Mouse (Mus musculus) midbrain, postnatal 0 days (tissue): ENCODE measurements around the gene Golga2. TPM values are rescaled to one million over a fixed set of nuclear protein-coding genes. Genes with fewer than 3 reads are reported as not detected.

Experiments used
- ATAC-seq: fragments of 200-750 bp; cut with Nextera tagmentation; 2 replicates; pipeline ENCODE4 v1.8.0; 2017; ENCODE audit warnings: moderate number of reproducible peaks, mild to moderate bottlenecking, moderate TSS enrichment, moderate library complexity; ENCODE audit not compliant: low FRiP score
- DNase-seq: peaks from one replicate; pipeline ENCODE4 v3.0.0-alpha.2; 2015; ENCODE audit warnings: low spot score
- H3K27ac ChIP-seq: fragments of 300-500 bp; sonication (generic); 2 replicates; pipeline ENCODE4 v1.5.1; 2014; ENCODE audit warnings: low read depth, mild to moderate bottlenecking, low read length, mixed read lengths
- H3K27me3 ChIP-seq: fragments of 300-500 bp; sonication (generic); 2 replicates; pipeline ENCODE4 v1.6.1; 2014; ENCODE audit warnings: low read length, control low read depth, mixed read lengths; ENCODE audit not compliant: insufficient read depth
- H3K36me3 ChIP-seq: fragments of 300-500 bp; sonication (generic); 2 replicates; pipeline ENCODE4 v1.6.1; 2014; ENCODE audit warnings: low read length, control low read depth, mixed read lengths; ENCODE audit not compliant: insufficient read depth
- H3K4me1 ChIP-seq: fragments of 300-500 bp; sonication (generic); 2 replicates; pipeline ENCODE4 v1.6.1; 2014; ENCODE audit warnings: mild to moderate bottlenecking, control low read depth, antibody characterized with exemption, low read length, mixed read lengths; ENCODE audit not compliant: insufficient read depth
- H3K4me2 ChIP-seq: fragments of 300-500 bp; sonication (generic); 2 replicates; pipeline ENCODE4 v1.6.1; 2014; ENCODE audit warnings: low read depth, mild to moderate bottlenecking, low read length, mixed read lengths; ENCODE audit not compliant: poor library complexity, severe bottlenecking
- H3K4me3 ChIP-seq: fragments of 300-500 bp; sonication (generic); 2 replicates; pipeline ENCODE4 v1.5.1; 2014; ENCODE audit warnings: low read depth, mild to moderate bottlenecking, low read length, moderate library complexity
- H3K9ac ChIP-seq: fragments of 300-500 bp; sonication (generic); replicated peaks from 2 replicates; pipeline ENCODE4 v1.6.1; 2014; ENCODE audit warnings: mild to moderate bottlenecking, low read length, moderate library complexity, mixed read lengths; ENCODE audit not compliant: poor library complexity, severe bottlenecking
- H3K9me3 ChIP-seq: fragments of 300-500 bp; sonication (generic); 2 replicates; pipeline ENCODE4 v1.6.1; 2016; ENCODE audit warnings: low read length, control low read depth
- CTCF ChIP-seq: IDR thresholded peaks from 2 replicates; pipeline ENCODE4 v1.5.1; 2016; ENCODE audit warnings: antibody characterized with exemption, mild to moderate bottlenecking
- whole genome bisulfite sequencing: fragments of 180-500 bp; shearing (Covaris S2); extraction: QIAGEN DNeasy Blood & Tissue Kit; methylation state at CpG from one replicate; pipeline ENCODE4 v1.1.7; 2014; 5-methylcytosine and 5-hydroxymethylcytosine counted together
- polyA plus RNA-seq: library from polyadenylated mRNA; unstranded; fragments of >200 nt; fragmentation: Nextera tagmentation; extraction: Ambion mirVana; gene quantifications from 2 replicates; pipeline ENCODE4 v1.2.1, GENCODE M21; 2015
- total RNA-seq: library from RNA; depleted of rRNA; stranded (reverse); fragments of >200 nt; gene quantifications from 2 replicates; pipeline ENCODE4 v1.2.3, GENCODE M21; 2014

The Golga2 gene
- total and polyA plus RNA-seq, 2 experiments from 2014 or later, result 30.1 to 57.4 TPM

GRCm38 (mm10) chr2:32314831-32315230 is 27.6 kb downstream of the Golga2 start:
- TF ChIP-seq CTCF, result no peak
- no peaks in the 10 kb centered on the region for H3K27me3 ChIP-seq
- WGBS, result 93% methylated on average over 14 of the region's 14 CpGs

DNA sequence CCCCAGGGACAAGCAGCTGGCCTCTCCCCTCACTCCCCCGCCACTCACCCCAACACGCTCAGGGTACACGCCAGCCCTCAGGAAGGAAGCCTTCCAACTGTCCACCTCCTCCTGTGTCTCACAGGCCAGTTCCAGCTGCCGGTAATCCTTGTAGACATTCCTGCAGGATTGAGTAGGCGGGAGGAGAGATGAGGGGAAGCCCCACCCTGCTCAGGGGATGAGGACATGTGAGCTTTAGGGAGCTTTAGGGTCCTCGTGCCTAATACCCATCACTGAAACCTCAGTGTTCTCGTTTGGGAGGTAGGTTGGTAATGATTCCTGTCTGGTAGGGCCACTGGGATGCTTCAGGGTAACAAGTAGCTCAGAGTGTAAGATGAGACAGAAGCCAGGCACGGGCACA is 28.6 kb downstream of the Golga2 start:
- Histone ChIP-seq H3K36me3 (peaks cover 44% of the 10 kb centered on the region), H3K9me3 (no peaks in the 10 kb centered on the region), H3K4me2 (no peak overlapping the region), H3K4me1 (peaks cover 10% of the 10 kb centered on the region; the same call in 1 of the 2 replicates), H3K4me3 (no peak overlapping the region), H3K27me3 (no peaks in the 10 kb centered on the region), H3K9ac (no peak overlapping the region), H3K27ac (no peak overlapping the region)
- TF ChIP-seq CTCF, result no peak
- DNase-seq, result no peak
- WGBS, result 16% methylated on average over 8 of the region's 8 CpGs
- ATAC-seq, result no peak

More at GRCm38 (mm10) chr2:32314831-32315230, 27.6 kb downstream of the Golga2 start:
- no peak overlapping the region for H3K4me3 ChIP-seq
- no peak overlapping the region for H3K4me2 ChIP-seq
- no peak overlapping the region for H3K27ac ChIP-seq
- DNase-seq (no peak), ATAC-seq (no peak)
- peaks cover 10% of the 10 kb centered on the region; the same call in 1 of the 2 replicates for H3K4me1 ChIP-seq
- H3K9me3 ChIP-seq, result no peaks in the 10 kb centered on the region
- no peak overlapping the region for H3K9ac ChIP-seq
- H3K36me3 ChIP-seq, result peaks cover 44% of the 10 kb centered on the region

DNA sequence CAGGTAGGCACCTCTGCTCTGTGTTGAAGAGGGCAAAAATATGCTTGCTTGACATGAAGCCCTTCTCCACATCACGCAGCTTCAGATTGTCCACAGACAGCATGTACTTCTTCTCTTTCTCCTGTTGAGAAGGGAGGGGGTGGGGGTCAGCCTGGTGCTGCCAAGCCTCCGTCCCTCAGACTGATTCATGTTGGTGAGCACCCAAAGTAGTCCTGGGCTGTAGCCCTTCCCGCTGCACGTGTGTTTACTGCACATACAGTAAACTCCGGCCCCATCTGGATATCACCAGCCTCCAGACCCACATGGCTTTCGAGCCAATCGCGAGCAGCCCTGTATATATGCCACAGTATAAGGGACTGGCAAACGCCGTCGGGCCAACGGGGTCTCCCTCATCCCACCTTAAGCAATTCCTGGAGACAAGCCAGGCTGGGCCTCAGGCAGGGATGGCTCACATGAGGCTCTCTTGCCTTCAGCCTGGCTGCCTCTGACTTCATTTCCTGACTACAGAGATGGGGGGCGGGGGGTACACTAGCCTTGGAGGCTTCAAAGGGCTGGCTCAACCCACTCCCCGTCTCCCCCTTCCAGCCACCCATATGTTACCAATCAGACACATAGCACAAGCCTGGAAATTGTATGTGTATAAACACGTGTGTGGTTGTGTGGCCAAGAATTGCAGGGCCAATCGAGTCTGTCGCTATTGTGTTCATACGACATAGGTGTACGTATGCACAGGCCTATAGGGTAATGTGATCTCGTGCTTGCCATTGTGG is 29.9 kb downstream of the Golga2 start:
- H3K4me1 ChIP-seq, result peaks cover 2% of the 10 kb centered on the region; the same call in 1 of the 2 replicates
- H3K4me2 ChIP-seq, result no peak overlapping the region
- H3K27ac ChIP-seq, result no peak overlapping the region; the same call in 1 of the 2 replicates
- H3K36me3 ChIP-seq, result peaks cover 43% of the 10 kb centered on the region
- no peak overlapping the region for H3K9ac ChIP-seq
- DNase-seq (peak; percentile 21), ATAC-seq (no peak)
- no peaks in the 10 kb centered on the region for H3K27me3 ChIP-seq
- no peak for TF ChIP-seq CTCF
- H3K4me3 ChIP-seq, result no peak overlapping the region
- 74% methylated on average over 20 of the region's 20 CpGs for WGBS
- no peaks in the 10 kb centered on the region for H3K9me3 ChIP-seq

DNA sequence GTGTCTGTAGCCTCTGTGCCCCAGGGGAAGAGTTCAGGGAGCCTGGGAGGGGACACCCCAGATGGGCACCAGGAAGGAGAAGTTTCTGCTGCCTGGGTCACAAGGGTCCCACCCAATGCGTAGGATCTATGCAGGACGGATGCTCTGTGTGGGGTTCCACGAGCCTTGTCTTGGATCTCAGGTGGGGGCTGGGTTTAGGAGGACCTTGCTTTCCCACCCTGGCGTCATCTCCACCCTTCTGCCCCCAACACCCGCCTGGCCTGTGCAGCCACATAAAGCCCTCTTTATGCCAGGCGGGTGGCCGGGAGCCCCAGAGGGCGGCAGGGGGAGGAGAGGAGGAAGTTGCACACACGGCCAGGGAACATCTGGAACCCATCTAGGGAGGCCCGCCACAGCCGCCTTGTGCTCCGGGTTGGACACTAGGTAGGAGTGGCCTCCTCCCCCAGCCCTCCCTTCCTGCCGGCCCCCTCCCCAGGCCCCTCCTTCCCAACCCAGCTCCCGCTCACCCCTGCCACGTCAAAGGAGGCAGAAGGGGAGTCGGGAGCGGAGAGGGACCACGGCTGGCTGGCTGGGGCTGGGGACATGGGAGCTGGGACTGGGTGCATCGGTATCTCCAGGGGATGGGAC is 30.7 kb downstream of the Golga2 start:
- H3K4me3 ChIP-seq, result no peak overlapping the region
- DNase-seq, result peak; percentile 36
- H3K4me2 ChIP-seq, result peak overlapping the region; percentile 18; the same call in 1 of the 2 replicates
- 0 out of 2 replicates have a peak, but pooled peaks have one; percentile 15 for ATAC-seq
- H3K27me3 ChIP-seq, result no peaks in the 10 kb centered on the region
- no peak overlapping the region for H3K27ac ChIP-seq
- no peaks in the 10 kb centered on the region for H3K9me3 ChIP-seq
- no peak overlapping the region; the same call in 1 of the 2 replicates for H3K9ac ChIP-seq
- 13% methylated on average over 16 of the region's 19 CpGs for WGBS
- TF ChIP-seq CTCF, result no peak
- H3K36me3 ChIP-seq, result peaks cover 39% of the 10 kb centered on the region
- H3K4me1 ChIP-seq, result peaks cover 6% of the 10 kb centered on the region; the same call in 1 of the 2 replicates

- 80% methylated on average over 14 of the region's 14 CpGs for WGBS
- H3K9ac ChIP-seq, result no peak overlapping the region
- no peak for ATAC-seq
- no peaks in the 10 kb centered on the region for H3K9me3 ChIP-seq
- peaks cover 13% of the 10 kb centered on the region for H3K4me1 ChIP-seq
- H3K27me3 ChIP-seq, result no peaks in the 10 kb centered on the region
- peaks cover 36% of the 10 kb centered on the region for H3K36me3 ChIP-seq
- no peak for TF ChIP-seq CTCF
- no peak overlapping the region for H3K4me3 ChIP-seq
- no peak overlapping the region for H3K27ac ChIP-seq
- H3K4me2 ChIP-seq, result no peak overlapping the region
- DNase-seq, result no peak
Measured at GRCm38 (mm10) chr2:32318709-32319585, 31.8 kb downstream of the Golga2 start.
